Mouse (Mus musculus) mouse embryonic stem cell (cell line): ENCODE measurements around the gene A3galt2.

Experiments used
- in situ Hi-C, 2 experiments: fragments of 300-500 bp; cut with MboI; formaldehyde crosslinking; loops; 1 replicate in 1 of 2; 3 replicates in 1 of 2; pipeline ENCODE4 v1.14.3; 2019 to 2020; ENCODE audit warnings: low sequenced_read_pairs in 2 of 2, low pct_unique_long_range_greater_than_20kb in 1 of 2, mixed read lengths in 1 of 2; ENCODE audit not compliant: unreplicated experiment in 1 of 2

A3galt2 gene

DNA sequence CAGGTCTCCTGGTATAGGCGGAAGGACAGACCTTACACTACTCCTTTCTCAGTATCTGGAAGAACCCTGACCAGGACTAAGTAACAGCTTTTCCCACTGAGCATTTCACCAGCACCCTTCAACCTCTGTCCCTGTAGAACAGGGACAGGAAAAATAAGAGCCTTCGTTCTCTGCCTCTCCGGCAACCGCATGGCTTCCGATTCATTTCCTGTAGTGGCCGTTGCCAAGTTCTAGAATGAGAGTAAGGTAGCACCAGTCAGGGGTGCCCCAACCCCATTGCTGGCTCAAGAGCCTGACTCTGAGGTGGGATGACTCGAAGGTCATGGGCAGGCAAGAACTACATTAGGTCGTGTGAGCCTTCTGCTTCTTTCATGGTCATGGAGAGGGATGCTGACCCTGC, 10.0 kb upstream of the A3galt2 start:
- in situ Hi-C loops: no loop called here

DNA sequence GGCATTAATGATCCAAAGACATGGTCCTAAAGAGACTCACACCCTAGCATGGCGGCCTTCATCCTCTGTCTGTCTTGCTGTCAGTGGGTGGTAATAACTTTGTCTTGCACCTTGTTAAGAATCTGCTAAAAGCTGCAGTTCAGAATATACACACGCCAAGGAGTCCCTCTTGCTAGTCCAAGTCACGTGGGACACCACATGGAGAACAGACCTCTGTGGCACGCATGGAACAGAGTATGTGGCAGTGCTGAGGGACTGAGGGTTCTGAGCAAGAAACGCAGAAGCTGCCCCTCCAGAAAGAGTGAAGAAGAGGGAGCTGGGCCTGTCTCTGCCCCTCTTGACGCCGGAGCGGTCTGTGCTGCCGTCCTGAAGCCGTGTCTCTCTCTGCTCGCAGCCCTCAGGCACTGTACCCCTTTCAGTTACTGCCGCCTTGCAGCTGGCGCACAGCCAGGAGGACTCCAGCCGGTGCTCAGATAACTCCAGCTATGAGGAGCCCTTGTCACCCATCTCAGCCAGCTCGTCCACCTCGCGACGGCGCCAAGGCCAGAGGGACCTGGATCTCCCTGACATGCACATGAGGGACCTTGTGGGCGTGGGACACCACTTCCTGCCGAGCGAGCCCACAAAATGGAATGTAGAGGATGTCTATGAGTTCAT, 7.4 kb upstream of the A3galt2 start:
- in situ Hi-C loops: no loop called here

DNA sequence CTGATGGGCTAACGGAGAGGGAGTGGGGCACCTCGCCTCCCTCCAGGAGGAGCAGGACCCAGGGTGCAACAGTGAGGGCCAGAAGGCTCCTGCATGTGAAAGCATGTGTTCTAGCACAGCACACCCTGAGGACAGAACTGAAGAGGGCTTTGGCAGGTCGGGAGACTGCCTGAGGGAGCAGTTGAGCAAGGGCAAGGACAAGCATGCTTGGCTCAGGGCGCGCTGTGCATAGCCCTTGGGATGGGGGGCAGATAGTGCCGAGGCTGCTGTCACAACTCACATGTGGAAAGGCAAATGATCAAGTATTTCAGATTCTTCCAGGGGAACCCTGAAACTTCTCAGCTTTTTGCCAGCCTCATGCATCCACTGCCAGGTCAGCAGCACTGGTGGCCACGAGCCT, 6.9 kb upstream of the A3galt2 start:
- in situ Hi-C loops: no loop called here

DNA sequence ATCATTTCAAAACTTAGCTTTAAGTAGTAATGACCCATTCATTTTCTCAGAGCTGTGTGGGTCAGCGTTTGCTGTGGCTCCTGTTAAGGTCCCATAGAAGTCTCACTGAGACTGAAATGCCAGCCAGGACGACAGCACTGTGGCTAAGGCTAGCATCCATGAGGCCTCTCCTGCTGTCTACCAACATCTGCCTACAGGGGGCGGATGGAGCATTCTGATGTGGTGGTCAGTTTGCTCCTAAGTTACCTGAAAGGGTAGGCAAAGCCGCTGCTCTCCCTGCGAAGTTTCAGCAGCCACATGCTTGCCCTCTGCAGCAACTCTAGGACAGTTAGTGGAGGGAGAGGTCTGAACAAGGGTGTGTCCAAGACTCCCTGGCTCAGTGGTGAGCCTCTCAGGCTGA, 4.2 kb upstream of the A3galt2 start:
- in situ Hi-C loops: no loop called here

DNA sequence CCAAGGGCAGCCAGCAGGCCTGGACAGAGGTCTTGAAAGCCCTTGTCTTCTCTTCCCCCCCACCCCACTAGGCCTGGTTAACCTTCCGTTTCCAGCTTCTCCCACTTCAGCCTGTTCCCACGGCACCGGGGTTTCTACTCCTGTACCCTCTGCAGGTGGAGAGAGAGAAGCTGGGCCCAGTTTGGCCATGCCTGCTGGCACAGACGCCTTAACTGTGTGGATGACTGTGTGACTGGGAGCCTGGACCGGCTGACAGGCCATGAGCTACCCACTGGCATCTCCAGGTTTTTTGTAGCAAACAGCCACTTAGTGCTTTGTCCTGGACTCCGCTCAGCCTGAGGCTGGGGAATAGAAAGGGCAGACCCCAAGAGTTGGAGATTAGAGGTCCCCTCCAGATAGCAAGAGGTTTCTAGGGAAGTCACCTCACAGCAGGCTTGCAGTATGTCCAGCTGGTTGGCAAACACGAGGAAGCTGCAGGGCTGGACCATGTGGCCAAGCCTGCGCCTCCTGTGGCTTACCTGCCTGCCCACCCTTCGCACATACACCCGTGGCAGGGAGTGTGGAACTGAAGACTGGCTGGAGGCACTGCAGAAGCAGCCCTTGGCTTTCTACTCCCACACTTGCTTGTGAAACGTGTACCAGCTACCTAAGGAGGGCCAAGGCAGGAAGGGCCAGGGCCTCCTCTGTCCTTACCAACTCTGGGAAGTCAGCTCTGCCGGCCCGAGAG, 3.0 kb upstream of the A3galt2 start:
- in situ Hi-C loops: no loop called here

DNA sequence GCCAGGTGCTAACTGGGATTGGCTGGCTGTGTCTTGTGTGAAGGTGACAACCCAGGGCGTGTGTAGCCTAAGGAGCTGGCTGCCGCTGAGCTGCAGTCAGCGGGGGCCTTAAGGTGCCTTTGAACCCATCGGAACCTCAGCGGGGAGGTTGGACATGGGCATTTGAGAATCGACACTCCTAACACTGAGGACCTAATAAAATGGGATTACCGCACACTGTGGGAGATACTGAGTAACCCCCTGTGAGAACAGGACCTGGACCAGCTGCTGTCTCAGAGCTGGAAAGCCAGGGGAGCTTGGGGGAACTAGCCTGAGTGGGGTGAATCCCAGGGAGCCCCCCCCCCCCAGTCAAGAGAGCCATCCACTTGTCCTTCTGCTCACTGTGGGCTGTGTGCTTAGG, 1.6 kb upstream of the A3galt2 start:
- in situ Hi-C loops: no loop called here

DNA sequence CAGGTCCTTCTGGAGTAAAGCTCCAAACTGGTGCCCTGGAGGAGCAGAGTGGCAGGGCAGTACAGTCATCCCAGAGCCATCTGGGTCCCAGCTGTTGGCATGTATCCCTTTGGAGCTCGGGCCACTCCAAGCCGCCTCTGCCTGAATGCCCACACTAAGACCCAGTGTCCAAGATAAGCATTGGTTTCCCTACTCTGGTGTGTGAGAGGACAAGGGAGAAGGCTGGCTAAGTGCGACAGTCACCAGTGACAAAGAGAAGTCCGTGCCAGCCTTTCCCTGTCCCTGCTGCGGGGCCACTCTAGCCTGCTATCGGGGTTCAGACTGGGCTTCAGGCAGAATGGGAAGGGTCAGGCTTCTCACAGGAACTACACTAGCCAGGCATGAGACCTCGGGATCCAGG, 736 bp downstream of the A3galt2 start:
- in situ Hi-C loops: no loop called here

DNA sequence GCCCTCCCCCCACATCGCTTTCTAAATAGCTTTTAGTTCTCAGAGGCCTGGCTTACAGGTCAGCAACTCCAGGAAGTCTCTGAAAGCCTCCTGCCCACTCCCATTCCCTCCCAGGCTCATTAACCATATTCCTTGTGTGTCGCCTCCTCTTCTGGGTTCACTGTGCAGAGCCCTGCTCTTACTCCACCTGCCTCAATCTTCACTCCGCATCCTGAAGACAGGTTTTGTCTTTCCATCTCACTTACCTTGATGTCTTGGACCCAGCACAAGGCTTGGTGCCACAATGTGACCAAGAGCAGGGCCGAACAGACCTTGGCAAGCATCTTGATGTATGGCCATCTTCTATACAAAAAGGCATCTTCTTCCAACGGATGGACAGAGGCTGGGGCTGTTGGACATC, 4.0 kb downstream of the A3galt2 start:
- in situ Hi-C loops: no loop called here

DNA sequence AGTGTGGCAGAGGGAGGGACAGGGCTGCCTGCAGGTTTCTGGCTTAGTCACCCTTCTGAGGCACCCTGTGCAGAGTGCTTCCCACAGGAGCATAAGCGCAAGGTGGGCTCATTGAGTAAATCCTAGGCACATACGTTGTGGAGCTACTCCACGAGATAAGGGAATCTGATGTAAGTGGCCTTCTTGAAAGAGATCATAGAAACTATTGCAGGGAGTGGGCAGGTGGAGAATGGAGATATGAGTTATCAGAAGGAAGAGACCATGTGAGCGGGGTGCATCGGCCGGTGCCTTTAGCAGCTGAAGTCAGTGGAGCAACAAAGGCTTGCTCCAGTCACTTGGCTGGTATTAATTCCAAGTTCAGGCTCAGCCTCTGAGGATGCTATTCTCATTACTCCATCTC, 4.9 kb downstream of the A3galt2 start:
- in situ Hi-C loops: no loop called here

DNA sequence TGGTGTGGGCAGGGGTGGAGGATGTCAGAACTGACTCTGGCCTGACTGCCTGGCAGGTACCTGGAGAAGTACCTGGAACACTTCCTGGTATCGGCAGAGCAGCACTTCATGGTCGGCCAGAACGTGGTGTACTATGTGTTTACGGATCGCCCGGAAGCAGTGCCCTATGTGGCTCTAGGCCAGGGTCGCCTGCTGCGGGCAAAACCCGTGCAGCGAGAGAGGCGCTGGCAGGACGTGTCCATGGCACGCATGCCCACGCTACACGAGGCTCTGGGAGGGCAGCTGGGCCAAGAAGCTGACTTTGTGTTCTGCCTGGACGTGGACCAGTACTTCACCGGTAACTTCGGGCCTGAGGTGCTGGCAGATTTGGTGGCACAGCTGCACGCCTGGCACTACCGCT, 11.8 kb downstream of the A3galt2 start:
- in situ Hi-C loops: no loop called here

DNA sequence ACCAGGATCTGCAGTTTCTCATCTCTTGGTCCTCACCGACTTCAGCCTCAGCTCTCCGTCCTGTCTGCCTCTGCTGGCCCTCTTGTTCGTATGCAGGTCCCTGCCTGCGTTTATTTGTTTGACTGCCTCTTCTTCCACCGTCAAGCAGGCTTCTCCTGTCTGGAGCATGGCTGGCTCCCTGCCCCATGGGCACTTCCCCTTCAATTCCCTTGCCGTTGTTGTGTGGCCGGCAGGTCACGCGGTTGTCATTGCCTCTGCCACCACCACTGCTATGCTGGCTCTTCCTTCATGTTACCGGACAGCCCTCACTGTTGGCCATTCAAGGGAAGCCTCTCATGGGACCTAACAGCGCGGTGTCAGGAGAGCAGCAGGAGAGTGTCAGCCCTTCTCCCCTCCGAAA, 13.0 kb downstream of the A3galt2 start:
- in situ Hi-C loops: no loop called here

DNA sequence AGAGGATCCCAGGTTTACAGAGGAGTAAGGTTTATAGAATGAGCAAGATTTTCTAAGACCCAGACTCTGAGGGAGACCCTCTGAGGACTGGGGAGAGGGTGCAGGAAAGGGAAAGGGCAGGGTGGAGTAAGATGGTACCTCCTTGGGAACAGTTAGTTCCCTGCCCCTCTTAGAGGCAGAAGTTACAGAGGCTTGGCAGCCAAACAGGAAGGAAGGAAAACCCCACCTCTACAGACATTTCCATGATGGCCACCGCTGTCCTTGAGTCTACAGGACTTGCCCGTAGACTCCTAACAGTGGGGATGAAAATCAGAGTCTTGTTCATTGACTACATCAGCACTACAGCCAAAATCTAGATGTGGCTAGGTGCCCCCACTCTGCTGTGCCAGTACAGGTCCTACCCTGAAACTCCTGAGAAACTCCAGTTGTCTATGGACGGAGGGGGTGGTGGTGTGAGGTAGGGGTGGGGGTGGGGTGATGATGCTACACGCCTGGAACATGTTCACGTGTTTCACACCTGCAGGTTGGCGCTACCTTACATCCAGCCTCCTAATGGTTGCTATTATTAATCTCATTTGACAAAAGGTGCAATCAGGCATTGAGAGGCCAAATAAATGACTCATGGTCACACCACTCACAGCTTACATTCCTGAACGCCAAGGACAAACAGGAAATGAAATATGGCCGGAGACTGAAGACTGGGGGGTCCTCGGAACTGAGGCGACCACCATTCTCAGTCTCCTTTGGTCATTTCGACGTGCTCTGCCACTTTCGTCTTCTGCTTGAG, 14.6 kb downstream of the A3galt2 start:
- in situ Hi-C loops: no loop called here

DNA sequence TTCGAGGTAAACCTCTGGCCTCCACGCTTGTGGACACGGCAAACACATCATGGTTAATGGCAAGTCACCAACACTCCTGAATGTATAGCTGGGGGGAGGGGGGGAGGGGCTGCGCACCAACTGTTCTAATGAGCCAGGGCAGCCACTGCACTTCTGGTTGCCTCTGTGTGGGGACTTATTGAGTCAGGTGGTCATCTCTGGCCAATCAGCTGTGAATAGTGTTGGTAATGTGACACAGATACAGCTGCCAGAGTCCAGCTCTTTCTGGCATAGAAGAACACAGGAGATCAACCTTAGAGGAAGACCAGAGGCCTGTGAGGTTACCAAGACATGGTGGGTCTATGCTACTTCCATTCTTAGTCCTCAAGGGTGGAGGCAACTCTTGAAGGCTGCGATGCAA, 15.5 kb downstream of the A3galt2 start:
- in situ Hi-C loops: no loop called here

DNA sequence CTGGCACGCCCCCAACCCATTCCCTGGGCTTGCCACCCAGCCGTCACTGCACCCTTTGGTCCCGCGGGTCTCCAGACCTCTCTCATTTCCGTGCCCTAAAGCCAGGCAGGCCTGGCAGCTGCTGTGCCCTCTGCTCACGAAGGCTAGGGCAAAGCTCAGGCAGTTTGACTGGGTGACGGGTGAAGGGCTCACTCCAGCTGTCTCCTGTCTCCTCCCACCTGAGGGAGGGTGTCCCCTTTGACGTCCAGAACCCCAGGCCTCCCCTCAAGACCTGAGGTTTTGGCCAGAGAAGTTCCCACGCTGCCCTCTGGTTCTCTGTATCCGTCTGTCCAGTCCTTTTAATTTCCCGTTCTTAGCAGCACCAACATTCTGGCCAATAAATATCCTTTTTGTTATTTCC, 18.7 kb downstream of the A3galt2 start:
- in situ Hi-C loops: no loop called here

DNA sequence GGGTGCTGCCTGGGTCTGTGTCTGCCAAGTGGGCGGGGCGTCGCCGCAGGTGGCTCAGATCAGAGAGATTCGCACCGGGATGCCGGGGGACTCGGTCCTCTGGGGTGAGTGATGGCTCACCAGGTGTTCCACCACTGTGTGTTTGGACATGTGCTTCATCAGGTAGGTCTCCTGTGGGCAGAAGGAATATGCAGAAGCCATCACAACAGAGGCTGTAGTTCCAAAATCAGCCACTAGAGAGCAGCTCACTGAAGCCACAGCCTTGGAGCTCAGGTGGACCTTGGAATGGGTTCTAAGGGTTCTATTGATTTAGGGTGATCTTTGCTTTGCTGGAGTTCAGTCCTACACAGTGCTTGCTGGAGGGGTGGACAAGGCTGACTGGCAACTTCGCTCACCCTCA, 19.3 kb downstream of the A3galt2 start:
- in situ Hi-C loops: no loop called here

DNA sequence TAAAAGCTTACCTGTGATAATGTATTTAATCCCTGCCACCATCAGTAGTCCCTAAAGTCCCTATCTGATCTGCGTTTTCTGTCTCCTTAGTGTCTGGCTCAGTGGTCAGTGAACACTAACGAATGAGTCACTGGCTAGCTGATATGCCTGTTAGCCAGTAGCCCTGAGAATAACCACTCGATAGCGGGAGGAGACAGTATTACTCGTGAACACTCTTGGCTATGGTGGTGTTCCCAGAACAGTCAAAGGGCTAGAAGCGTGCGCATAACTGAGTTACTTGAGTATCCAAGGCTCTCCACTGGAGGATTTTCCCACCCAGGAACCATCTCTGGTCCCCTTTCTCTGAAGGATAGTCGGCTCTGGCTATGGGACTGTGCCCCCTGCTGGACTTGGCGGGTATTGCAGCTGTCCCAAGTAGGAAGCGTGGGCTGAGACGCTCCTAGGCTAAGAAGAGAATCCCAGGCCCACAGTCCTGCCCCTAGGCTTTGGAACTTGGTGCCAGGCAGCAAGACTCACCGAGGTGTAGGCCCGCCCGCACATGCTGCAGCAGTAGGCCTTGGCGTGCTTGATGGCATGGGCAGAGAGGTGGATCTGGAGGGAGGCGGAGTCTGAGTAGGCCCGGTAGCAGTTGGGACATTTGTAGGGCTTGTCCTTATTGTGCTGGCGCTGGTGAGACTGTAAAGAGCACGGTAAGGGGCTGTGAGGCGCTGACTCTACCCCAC, 21.6 kb downstream of the A3galt2 start:
- in situ Hi-C loops: loop anchor here in 1 of 2 experiments (5.0 kb wide), 1 partner anchor 64 kb away; no protein-coding TSS in a partner anchor

DNA sequence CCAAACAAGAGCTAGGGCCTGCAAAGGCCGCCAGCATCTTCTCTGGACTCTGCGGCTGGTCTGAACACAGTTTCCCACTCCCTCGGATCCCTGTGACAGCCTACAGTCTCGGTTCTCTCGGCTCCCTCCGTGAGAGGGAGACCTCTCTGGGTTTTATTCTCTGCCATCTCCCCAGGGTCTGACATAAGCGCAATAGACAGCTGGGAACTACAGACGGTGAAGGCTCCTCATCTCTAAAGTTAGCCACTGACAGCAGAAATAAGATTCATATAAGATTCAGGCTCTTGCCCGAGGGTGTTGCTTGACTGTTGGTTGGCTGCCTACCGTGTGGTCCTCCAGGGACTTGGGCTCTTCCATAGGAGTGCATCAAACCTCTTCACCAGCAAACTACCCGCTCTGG, 22.4 kb downstream of the A3galt2 start:
- in situ Hi-C loops: loop anchor here in 1 of 2 experiments (5.0 kb wide), 1 partner anchor 65 kb away; no protein-coding TSS in a partner anchor

DNA sequence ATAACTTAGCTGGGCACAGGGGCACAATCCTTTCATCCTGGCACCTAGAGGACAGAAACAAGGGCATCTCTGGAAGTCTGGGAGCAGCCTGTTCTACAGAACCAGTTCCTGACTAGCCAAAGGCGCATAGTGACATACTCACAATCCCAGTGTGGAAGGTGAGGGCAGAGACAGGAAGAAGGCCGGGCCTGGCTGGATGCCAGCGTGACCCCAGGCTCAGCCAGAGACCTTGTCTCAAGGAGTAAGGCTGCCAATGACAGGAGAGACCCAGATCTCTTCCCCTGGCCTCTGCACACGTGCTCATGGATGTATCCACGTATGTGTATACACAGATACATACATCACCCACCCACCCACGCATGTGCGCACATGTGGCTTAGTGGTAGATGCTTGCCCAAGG, 26.9 kb downstream of the A3galt2 start:
- in situ Hi-C loops: no loop called here

DNA sequence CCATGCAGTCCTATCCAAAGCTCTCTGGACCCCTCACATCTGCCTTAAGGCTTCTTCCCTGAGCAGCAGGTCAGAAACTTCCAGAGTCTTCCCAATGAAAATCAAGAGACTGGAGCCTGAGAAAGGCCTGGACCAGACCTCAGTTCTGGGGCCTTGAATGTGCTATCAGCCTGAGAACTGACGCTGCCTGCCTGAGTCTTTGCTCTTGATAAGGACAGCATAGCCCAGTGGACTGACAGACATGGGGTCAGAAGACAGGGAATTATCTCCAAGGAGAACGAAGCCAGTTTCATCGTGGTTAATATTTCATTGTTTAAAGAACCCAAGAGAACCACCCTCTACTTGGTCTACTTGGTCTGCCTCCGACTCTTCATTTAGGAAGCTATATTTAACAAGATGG, 27.5 kb downstream of the A3galt2 start:
- in situ Hi-C loops: no loop called here
